Mouse (Mus musculus) layer of hippocampus, postnatal 36 days (tissue): Measurements from ENCODE around the gene Gm28041. TPM values are rescaled to one million over a fixed set of nuclear protein-coding genes. Genes with fewer than 3 reads are reported as not detected.
"Not testable (repeated sequence)": the region's sequence is repeated elsewhere in the genome, so short reads cannot be mapped to it uniquely, and the experiment has no call there.

ENCODE experiments used
- DNase-seq, 2 experiments: peaks; one replicate each; pipeline ENCODE4 v3.0.0; 2022
- total RNA-seq, 2 experiments: library from RNA; stranded (reverse); gene quantifications; 2 replicates each; pipeline ENCODE4 v1.2.3; 2021

The Gm28041 gene
- total RNA-seq: under 1 TPM; 0.50 to 0.56 TPM

GRCm38 (mm10) chr13:67375050-67375911, at the start of gene Gm28041, which contains the start of gene Zfp456:
Gene Gm28041, minus strand, starts transcription at chr13:67375733.
Gene Zfp456, minus strand, starts transcription at chr13:67375810.
- peak; percentile 36 to 44 for DNase-seq

- not testable (repeated sequence) for DNase-seq
Measured at GRCm38 (mm10) chr13:67422532-67422931, 47.0 kb upstream of the Gm28041 start.

GRCm38 (mm10) chr13:67421207-67421857, 45.8 kb upstream of the Gm28041 start, which contains the start of gene Zfp459:
Gene Zfp459, minus strand, starts transcription at chr13:67421418.
- peak; percentile 19 to 25 for DNase-seq

- no peak for DNase-seq
Measured at GRCm38 (mm10) chr13:67420558-67421206, 45.1 kb upstream of the Gm28041 start.

GRCm38 (mm10) chr13:67416811-67417210, 41.3 kb upstream of the Gm28041 start:
- DNase-seq: no peak

- no peak for DNase-seq
Measured at GRCm38 (mm10) chr13:67415759-67416158, 40.2 kb upstream of the Gm28041 start.

GRCm38 (mm10) chr13:67413634-67414033, 38.1 kb upstream of the Gm28041 start:
- DNase-seq: not testable (repeated sequence)

GRCm38 (mm10) chr13:67399183-67399903, 23.8 kb upstream of the Gm28041 start, which contains the start of gene Zfp429:
Gene Zfp429, minus strand, starts transcription at chr13:67399819.
- DNase-seq: peak; percentile 53 to 63

- DNase-seq: not testable (repeated sequence)
Measured at GRCm38 (mm10) chr13:67376255-67376654, 722 bp upstream of the Gm28041 start.

GRCm38 (mm10) chr13:67360131-67360744, 15.3 kb downstream of the Gm28041 start, which contains the start of the genes Gm28044 and Zfp953:
Gene Gm28044, minus strand, starts transcription at chr13:67360536.
Gene Zfp953, minus strand, starts transcription at chr13:67360605.
- peak; percentile 86 to 89 for DNase-seq

- DNase-seq: no peak
Measured at GRCm38 (mm10) chr13:67351854-67352253, 23.7 kb downstream of the Gm28041 start.

GRCm38 (mm10) chr13:67343422-67343821, 32.1 kb downstream of the Gm28041 start:
- no peak for DNase-seq

GRCm38 (mm10) chr13:67332877-67333276, 42.7 kb downstream of the Gm28041 start:
- DNase-seq: no peak

- DNase-seq: peak; percentile 75 to 77
Measured at GRCm38 (mm10) chr13:67332019-67332724, 43.4 kb downstream of the Gm28041 start, which contains the start of gene Zfp595. Gene Zfp595, minus strand, starts transcription at chr13:67332570.

- DNase-seq: no peak
Measured at GRCm38 (mm10) chr13:67306718-67307117, 68.8 kb downstream of the Gm28041 start.

- peak; percentile 88 for DNase-seq
Measured at GRCm38 (mm10) chr13:67305822-67306672, 69.5 kb downstream of the Gm28041 start, which contains the start of gene Zfp457. Gene Zfp457, minus strand, starts transcription at chr13:67306485.
